Mouse (Mus musculus) forebrain, embryonic 14.5 days (tissue): ENCODE results near the gene Eif1ad. TPM values are rescaled to one million over a fixed set of nuclear protein-coding genes. Genes with fewer than 3 reads are reported as not detected.

ENCODE experiments used
- ATAC-seq: fragments of 200-750 bp; cut with Nextera tagmentation; 2 replicates; pipeline ENCODE4 v1.8.0; 2017; ENCODE audit warnings: mild to moderate bottlenecking, moderate library complexity
- DNase-seq: peaks from one replicate; pipeline ENCODE4 v3.0.0-alpha.2; 2015; ENCODE audit warnings: low spot score
- H3K27ac ChIP-seq: fragments of 300-500 bp; sonication (generic); 2 replicates; pipeline ENCODE4 v1.5.1; 2014; ENCODE audit warnings: low read depth, mild to moderate bottlenecking, control low read depth, low read length, moderate library complexity
- H3K27me3 ChIP-seq: fragments of 300-500 bp; sonication (generic); replicated peaks from 2 replicates; pipeline ENCODE4 v1.6.1; 2014; ENCODE audit warnings: low read length, control low read depth, mixed read lengths; ENCODE audit not compliant: control insufficient read depth, insufficient read depth
- H3K36me3 ChIP-seq: fragments of 300-500 bp; sonication (generic); 2 replicates; pipeline ENCODE4 v1.6.1; 2014; ENCODE audit warnings: low read length, control low read depth; ENCODE audit not compliant: control insufficient read depth, insufficient read depth
- H3K4me1 ChIP-seq: fragments of 300-500 bp; sonication (generic); 2 replicates; pipeline ENCODE4 v1.6.1; 2014; ENCODE audit warnings: antibody characterized with exemption, low read length, control low read depth; ENCODE audit not compliant: control insufficient read depth, insufficient read depth
- H3K4me2 ChIP-seq: fragments of 300-500 bp; sonication (generic); 2 replicates; pipeline ENCODE4 v1.6.1; 2014; ENCODE audit warnings: mild to moderate bottlenecking, control low read depth, low read length
- H3K4me3 ChIP-seq: fragments of 300-500 bp; sonication (generic); 2 replicates; pipeline ENCODE4 v1.5.1; 2014; ENCODE audit warnings: low read depth, low read length, control low read depth
- H3K9ac ChIP-seq: fragments of 300-500 bp; sonication (generic); 2 replicates; pipeline ENCODE4 v1.6.1; 2014; ENCODE audit warnings: mild to moderate bottlenecking, low read length, control low read depth, moderate library complexity
- H3K9me3 ChIP-seq: fragments of 300-500 bp; sonication (generic); replicated peaks from 2 replicates; pipeline ENCODE4 v1.6.1; 2016; ENCODE audit warnings: low read length, control low read depth, mixed read lengths; ENCODE audit not compliant: control insufficient read depth
- WGBS: fragments of 180-500 bp; shearing (Covaris S2); extraction: QIAGEN DNeasy Blood & Tissue Kit; methylation state at CpG from one replicate; pipeline ENCODE4 v1.1.7; 2014; 5-methylcytosine and 5-hydroxymethylcytosine counted together
- polyA plus RNA-seq: library from polyadenylated mRNA; unstranded; fragments of >200 nt; fragmentation: Nextera tagmentation; extraction: Ambion mirVana; gene quantifications from 2 replicates; pipeline ENCODE4 v1.2.1, GENCODE M21; 2014

The Eif1ad gene
- polyA plus RNA-seq = 33.0 and 36.2 TPM in 2 replicates

- Histone ChIP-seq H3K27ac (peak within 1 kb of the TSS; percentile 92), H3K9ac (peak within 1 kb of the TSS; percentile 85), H3K4me1 (peaks cover 13% of the 10 kb centered on the region), H3K4me3 (peak within 1 kb of the TSS; percentile 97), H3K27me3 (no peaks in the 10 kb centered on the region), H3K9me3 (no peaks in the 10 kb centered on the region), H3K36me3 (peaks cover 48% of the 10 kb centered on the region), H3K4me2 (peak within 1 kb of the TSS; percentile 89)
- peak; percentile 96 for ATAC-seq
- DNase-seq = peak; percentile 99
- under 1% methylated on average over 72 of the region's 92 CpGs for WGBS
Observed at GRCm38 (mm10) chr19:5366175-5367052, at the start of gene Eif1ad. Gene Eif1ad, plus strand, starts transcription at chr19:5366741.

DNA sequence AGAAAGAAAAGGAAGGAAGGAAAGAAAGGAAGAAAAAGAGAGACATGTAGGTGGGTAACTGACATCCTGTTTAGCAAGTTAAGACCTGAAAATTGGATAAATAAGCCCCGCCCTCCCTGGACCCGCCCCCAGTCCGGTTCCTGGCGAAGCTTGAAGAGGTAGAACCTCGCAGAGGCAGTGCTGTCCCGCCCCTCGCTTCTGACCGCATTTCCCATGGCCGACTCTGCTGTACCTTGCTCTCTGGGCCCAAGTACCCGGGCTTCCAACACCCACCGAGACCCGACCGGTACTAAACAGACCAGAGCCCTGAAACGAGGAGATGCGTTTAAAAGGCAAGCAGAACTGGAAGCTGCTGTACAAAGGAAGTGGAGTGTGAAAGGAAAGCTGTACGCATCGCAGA lies 42.7 kb upstream of the Eif1ad start:
- H3K9ac ChIP-seq = no peak overlapping the region
- H3K36me3 ChIP-seq = no peaks in the 10 kb centered on the region
- ATAC-seq (no peak), DNase-seq (no peak)
- no peaks in the 10 kb centered on the region for H3K9me3 ChIP-seq
- no peak overlapping the region for H3K4me2 ChIP-seq
- H3K27me3 ChIP-seq = no peaks in the 10 kb centered on the region
- no peaks in the 10 kb centered on the region for H3K4me1 ChIP-seq
- no peak overlapping the region for H3K4me3 ChIP-seq
- H3K27ac ChIP-seq = no peak overlapping the region
- WGBS = 61% methylated on average over 17 of the region's 17 CpGs

DNA sequence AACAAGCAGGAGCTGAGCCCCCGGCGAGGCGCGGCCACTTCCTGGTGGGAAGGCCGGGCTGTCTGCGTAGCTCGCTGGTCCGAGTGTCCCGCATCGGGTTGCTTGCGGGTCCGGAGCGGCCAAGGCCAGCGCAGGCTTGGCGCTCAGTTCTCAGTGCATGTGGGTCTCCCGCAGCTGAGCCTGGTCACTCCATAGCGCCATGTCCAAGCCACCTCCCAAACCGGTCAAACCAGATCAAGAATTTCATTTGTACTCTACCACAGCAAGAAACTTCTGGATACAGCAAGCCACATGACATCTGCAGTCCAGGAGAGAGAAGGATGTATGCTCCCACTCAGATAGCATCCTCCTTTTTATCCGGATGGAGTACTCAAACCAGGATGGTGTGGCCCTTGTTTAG lies 38.6 kb upstream of the Eif1ad start:
- DNase-seq (no peak), ATAC-seq (no peak)
- no peak overlapping the region for H3K9ac ChIP-seq
- no peak overlapping the region for H3K27ac ChIP-seq
- 81% methylated on average over 19 of the region's 19 CpGs for WGBS
- no peak overlapping the region for H3K4me3 ChIP-seq
- H3K27me3 ChIP-seq = no peaks in the 10 kb centered on the region
- no peak overlapping the region for H3K4me2 ChIP-seq
- no peaks in the 10 kb centered on the region for H3K4me1 ChIP-seq
- H3K36me3 ChIP-seq = no peaks in the 10 kb centered on the region
- H3K9me3 ChIP-seq = no peaks in the 10 kb centered on the region

- 83% methylated on average over 5 of the region's 5 CpGs for WGBS
- Histone ChIP-seq H3K4me3 (no peak overlapping the region), H3K27me3 (no peaks in the 10 kb centered on the region), H3K36me3 (no peaks in the 10 kb centered on the region), H3K27ac (no peak overlapping the region), H3K4me2 (no peak overlapping the region), H3K9me3 (no peaks in the 10 kb centered on the region), H3K9ac (no peak overlapping the region), H3K4me1 (no peaks in the 10 kb centered on the region)
- ATAC-seq (no peak), DNase-seq (no peak)
Observed at GRCm38 (mm10) chr19:5334741-5335140, 31.8 kb upstream of the Eif1ad start.

DNA sequence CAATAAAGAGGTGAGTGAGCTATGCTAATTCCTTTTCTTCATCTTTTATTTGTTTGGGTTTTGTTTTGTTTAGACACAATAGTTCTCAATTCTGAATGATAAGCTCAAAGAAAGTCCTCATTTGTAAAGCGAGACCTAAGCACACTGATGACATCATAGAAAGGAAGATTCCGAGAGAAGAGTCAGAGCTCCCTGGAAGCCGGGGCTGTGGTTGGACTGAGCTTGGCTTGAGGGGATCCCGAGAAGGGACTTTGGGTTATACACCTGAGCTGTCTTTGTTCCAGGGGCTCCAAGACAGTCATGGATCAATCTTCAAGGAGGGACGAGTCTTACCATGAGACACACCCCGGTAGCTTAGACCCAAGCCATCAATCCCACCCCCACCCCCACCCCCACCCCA lies 31.1 kb upstream of the Eif1ad start, which contains the start of gene Catsper1:
Catsper1 (plus strand) TSS at position 301 of the 400 bp plus-strand sequence.
- Histone ChIP-seq H3K9me3 (no peaks in the 10 kb centered on the region), H3K36me3 (no peaks in the 10 kb centered on the region), H3K4me2 (no peak within 1 kb of the TSS), H3K4me3 (no peak within 1 kb of the TSS), H3K4me1 (no peaks in the 10 kb centered on the region), H3K27me3 (no peaks in the 10 kb centered on the region), H3K9ac (no peak within 1 kb of the TSS), H3K27ac (no peak within 1 kb of the TSS)
- WGBS = 93% methylated on average over 6 of the region's 6 CpGs
- ATAC-seq (no peak), DNase-seq (no peak)

DNA sequence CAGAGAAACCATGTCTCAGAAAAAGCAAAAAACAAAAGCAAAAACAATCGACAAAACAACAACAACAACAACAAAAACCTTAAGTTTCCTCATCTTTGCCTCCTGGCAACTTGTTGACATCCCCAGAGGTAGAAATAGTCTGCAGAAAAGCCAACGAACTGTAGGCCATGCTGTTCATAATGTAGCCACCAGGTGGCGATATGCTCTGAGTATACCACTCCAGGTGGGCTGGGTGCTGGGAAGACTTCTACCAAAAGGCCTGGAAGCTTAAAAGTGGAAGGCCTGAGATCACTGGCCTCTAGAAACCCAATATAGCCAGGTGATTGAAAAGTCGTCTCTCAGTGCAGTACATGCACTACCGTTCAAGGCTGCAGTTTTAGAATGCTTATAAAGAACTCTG lies 28.6 kb upstream of the Eif1ad start:
- no peaks in the 10 kb centered on the region for H3K9me3 ChIP-seq

GRCm38 (mm10) chr19:5341360-5341759 lies 25.2 kb upstream of the Eif1ad start:
- H3K4me2 ChIP-seq = no peak overlapping the region
- H3K9me3 ChIP-seq = no peaks in the 10 kb centered on the region
- no peak overlapping the region for H3K27ac ChIP-seq
- H3K27me3 ChIP-seq = no peaks in the 10 kb centered on the region
- H3K4me3 ChIP-seq = no peak overlapping the region
- no peaks in the 10 kb centered on the region for H3K36me3 ChIP-seq
- no peaks in the 10 kb centered on the region for H3K4me1 ChIP-seq
- WGBS = 86% methylated on average over 7 of the region's 7 CpGs
- H3K9ac ChIP-seq = no peak overlapping the region
- DNase-seq (no peak), ATAC-seq (no peak)

More for the DNA sequence above, 28.6 kb upstream of the Eif1ad start:
- no peaks in the 10 kb centered on the region for H3K4me1 ChIP-seq
- 22% methylated on average over 5 of the region's 5 CpGs for WGBS
- no peaks in the 10 kb centered on the region for H3K36me3 ChIP-seq
- no peak overlapping the region for H3K4me3 ChIP-seq
- DNase-seq (peak; percentile 78), ATAC-seq (no peak)
- no peak overlapping the region for H3K9ac ChIP-seq
- H3K4me2 ChIP-seq = no peak overlapping the region
- H3K27ac ChIP-seq = no peak overlapping the region
- H3K27me3 ChIP-seq = no peaks in the 10 kb centered on the region

GRCm38 (mm10) chr19:5345297-5346131 lies 21.0 kb upstream of the Eif1ad start:
- no peak overlapping the region for H3K4me3 ChIP-seq
- no peaks in the 10 kb centered on the region for H3K36me3 ChIP-seq
- no peaks in the 10 kb centered on the region for H3K9me3 ChIP-seq
- H3K27me3 ChIP-seq = no peaks in the 10 kb centered on the region
- no peak for DNase-seq
- H3K4me2 ChIP-seq = no peak overlapping the region
- H3K4me1 ChIP-seq = peaks cover 4% of the 10 kb centered on the region; the same call in 1 of the 2 replicates
- WGBS = 88% methylated on average over 6 of the region's 6 CpGs
- ATAC-seq = no peak
- no peak overlapping the region for H3K9ac ChIP-seq
- no peak overlapping the region for H3K27ac ChIP-seq
